Mouse (Mus musculus) thymus, postnatal 14 days (tissue): ENCODE results near the gene Tgfbr3l.

Experiments
- DNase-seq: peaks from one replicate; pipeline ENCODE4 v3.0.0; 2021

Gene Tgfbr3l

GRCm38 (mm10) chr8:4269609-4270008 is 21.6 kb downstream of the Tgfbr3l start:
- no peak for DNase-seq

GRCm38 (mm10) chr8:4275275-4276110 is 27.5 kb downstream of the Tgfbr3l start, which contains the start of gene Timm44:
TSS of gene Timm44 (minus strand) at chr8:4275913.
- DNase-seq, result peak; percentile 95

- no peak for DNase-seq
Observed at GRCm38 (mm10) chr8:4276111-4276465, 28.1 kb downstream of the Tgfbr3l start.

GRCm38 (mm10) chr8:4292738-4293137 is 44.7 kb downstream of the Tgfbr3l start:
- DNase-seq, result no peak

- no peak for DNase-seq
Observed at GRCm38 (mm10) chr8:4297822-4298221, 49.8 kb downstream of the Tgfbr3l start.
